In the genomic region with DNA sequence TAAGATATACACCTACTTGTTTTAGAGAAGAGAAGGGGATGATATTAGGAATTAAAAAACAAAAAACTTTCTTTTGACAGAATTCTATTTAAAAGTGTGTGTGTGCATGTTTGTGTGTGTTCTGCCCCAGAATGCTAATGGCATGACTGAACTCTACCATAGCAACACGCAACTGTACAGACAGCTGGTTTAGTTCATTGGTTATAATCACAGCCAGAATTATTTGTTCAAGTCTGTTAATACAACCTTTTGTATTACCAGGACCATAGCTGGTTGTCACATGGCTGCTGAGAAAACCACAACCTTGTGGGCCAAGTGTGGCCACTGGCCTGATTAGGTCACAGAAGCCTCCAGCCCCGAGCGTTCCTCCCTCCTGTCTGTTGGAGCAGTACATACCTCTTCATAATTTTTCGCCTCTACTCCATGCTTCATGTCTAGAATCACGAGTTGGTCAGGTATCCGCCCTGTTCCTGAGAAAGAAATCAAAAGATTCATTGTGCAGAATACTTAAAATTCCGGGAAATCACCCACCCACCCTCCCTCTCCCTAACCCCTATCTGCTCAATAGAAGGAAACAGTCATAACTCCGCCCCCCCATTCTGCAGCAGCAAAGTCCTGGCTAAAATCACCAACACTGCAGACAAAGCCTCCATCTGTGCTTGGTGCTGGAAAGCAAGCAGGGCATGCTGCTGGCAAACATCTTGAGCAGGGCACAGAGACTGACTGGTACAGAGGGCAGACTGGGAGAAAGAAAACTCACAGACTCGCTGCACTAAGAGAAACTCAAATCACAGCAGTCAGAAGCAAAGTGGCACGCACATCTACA, we compare ENCODE assay signal across 8 mouse cellular contexts. TPM values are rescaled to one million over a fixed set of nuclear protein-coding genes. Genes with fewer than 3 reads are reported as not detected.
DNase-seq lines count a peak whose midpoint lies in the region; ATAC-seq lines count a peak whose summit lies in the region.

No protein-coding gene starts in this region.

- DNase-seq in hindbrain, embryonic 11.5 days (ENCODE audit: low spot score): no peak
- DNase-seq in hindbrain, embryonic 10.5 days (ENCODE audit: low spot score): no peak
- peak; percentile 45 for DNase-seq in cerebellum, adult 9-10 months
- peak; percentile 63 to 64 for DNase-seq in left cerebral cortex, postnatal 10 days (ENCODE audit: extremely low spot score in 1 of 2, low spot score in 2 of 2)
- DNase-seq in right cerebral cortex, postnatal 4 days: peak; percentile 28
- DNase-seq in MN1 (ENCODE audit: low spot score): no peak

- 0 out of 2 replicates have a peak, but pooled peaks have one; percentile 19 for ATAC-seq in hindbrain, embryonic 11.5 days (ENCODE audit: low FRiP score)
- peak; percentile 43; the same call in 1 of the 2 replicates for ATAC-seq in heart, embryonic 15.5 days (replicated peaks; ENCODE audit: insufficient number of reproducible peaks, insufficient read depth, low FRiP score, low read depth)
- ATAC-seq in monocyte, adult 5-6 weeks (replicated peaks; ENCODE audit: insufficient number of reproducible peaks, low FRiP score, low TSS enrichment, poor library complexity, severe bottlenecking): no peak

- intact Hi-C loops in left cerebral cortex, postnatal 10 days (cut with DNase I): no loop called here

- no peak overlapping the region for H3K4me3 ChIP-seq in hindbrain, embryonic 11.5 days (ENCODE audit: low read depth, low read length)
- H3K4me3 ChIP-seq in hindbrain, embryonic 10.5 days: no peak overlapping the region
- H3K4me3 ChIP-seq in heart, embryonic 15.5 days: no peak overlapping the region

- H3K9ac ChIP-seq in hindbrain, embryonic 11.5 days (ENCODE audit: low read depth, low read length): no peak overlapping the region
- no peak overlapping the region for H3K9ac ChIP-seq in heart, embryonic 15.5 days

- no peak overlapping the region for H3K27ac ChIP-seq in hindbrain, embryonic 11.5 days (ENCODE audit: low read depth, low read length)
- H3K27ac ChIP-seq in hindbrain, embryonic 10.5 days: no peak overlapping the region
- peak overlapping the region; percentile 49 for H3K27ac ChIP-seq in heart, embryonic 15.5 days

- H3K36me3 ChIP-seq in hindbrain, embryonic 11.5 days (ENCODE audit: control insufficient read depth, insufficient read depth, low read length): no peaks in the 10 kb centered on the region
- H3K36me3 ChIP-seq in hindbrain, embryonic 10.5 days: peaks cover 72% of the 10 kb centered on the region
- peaks cover 27% of the 10 kb centered on the region for H3K36me3 ChIP-seq in heart, embryonic 15.5 days

- H3K4me2 ChIP-seq in hindbrain, embryonic 11.5 days (replicated peaks; ENCODE audit: low read depth, low read length): no peak overlapping the region
- no peak overlapping the region for H3K4me2 ChIP-seq in heart, embryonic 15.5 days

- no peaks in the 10 kb centered on the region for H3K4me1 ChIP-seq in hindbrain, embryonic 11.5 days (replicated peaks; ENCODE audit: control insufficient read depth, insufficient read depth, low read length)
- no peaks in the 10 kb centered on the region; the same call in 1 of the 2 replicates for H3K4me1 ChIP-seq in hindbrain, embryonic 10.5 days (replicated peaks)
- peaks cover 17% of the 10 kb centered on the region for H3K4me1 ChIP-seq in heart, embryonic 15.5 days (replicated peaks)

- H3K27me3 ChIP-seq in hindbrain, embryonic 11.5 days (ENCODE audit: control insufficient read depth, insufficient read depth, low read length): no peaks in the 10 kb centered on the region
- no peaks in the 10 kb centered on the region for H3K27me3 ChIP-seq in hindbrain, embryonic 10.5 days (ENCODE audit: insufficient read depth, poor library complexity, severe bottlenecking)
- no peaks in the 10 kb centered on the region for H3K27me3 ChIP-seq in heart, embryonic 15.5 days

- no peaks in the 10 kb centered on the region for H3K9me3 ChIP-seq in hindbrain, embryonic 11.5 days (ENCODE audit: control insufficient read depth, low read length)
- no peaks in the 10 kb centered on the region for H3K9me3 ChIP-seq in hindbrain, embryonic 10.5 days
- H3K9me3 ChIP-seq in heart, embryonic 15.5 days (replicated peaks): no peaks in the 10 kb centered on the region

- WGBS in hindbrain, embryonic 11.5 days: 86% methylated on average over 10 of the region's 10 CpGs
- 88% methylated on average over 10 of the region's 10 CpGs for WGBS in hindbrain, embryonic 10.5 days
- WGBS in heart, embryonic 15.5 days: 60% methylated on average over 10 of the region's 10 CpGs

RNA-seq across cellular contexts. Expression of a gene that starts 11.5 kb away (rescaled TPM):
- 10.2 and 13.4 TPM in 2 replicates for polyA plus RNA-seq in hindbrain, embryonic 11.5 days (2014; fragmentation: Nextera tagmentation; extraction: Ambion mirVana)
- polyA plus RNA-seq in hindbrain, embryonic 10.5 days (2016; fragmentation: Nextera tagmentation; extraction: Ambion mirVana): 16.9 and 22.8 TPM in 2 replicates
- 16.4 and 21.3 TPM in 2 replicates for polyA plus RNA-seq in heart, embryonic 15.5 days (2015; fragmentation: Nextera tagmentation; extraction: Ambion mirVana)
- total RNA-seq in left cerebral cortex, postnatal 10 days (2021): 10 to 100 TPM; 24.5 to 26.3 TPM
- 30.4 to 50.6 TPM (median 33.8 TPM) in 3 replicates for total RNA-seq in monocyte, adult 5-6 weeks (2017)

RNA-seq across cellular contexts. Expression of a gene that starts 24.0 kb away (rescaled TPM):
- polyA plus RNA-seq in hindbrain, embryonic 11.5 days (2014; fragmentation: Nextera tagmentation; extraction: Ambion mirVana): 279 TPM in 2 replicates
- 253 and 254 TPM in 2 replicates for polyA plus RNA-seq in hindbrain, embryonic 10.5 days (2016; fragmentation: Nextera tagmentation; extraction: Ambion mirVana)
- 240 and 248 TPM in 2 replicates for polyA plus RNA-seq in heart, embryonic 15.5 days (2015; fragmentation: Nextera tagmentation; extraction: Ambion mirVana)
- 100 to 1,000 TPM; 151 to 158 TPM for total RNA-seq in left cerebral cortex, postnatal 10 days (2021)
- 92.0 to 115 TPM (median 97.4 TPM) in 3 replicates for total RNA-seq in monocyte, adult 5-6 weeks (2017)

Comparison
In these comparisons a context has a peak if more than half of its experiments do, and no peak if none do; other contexts are left out.
1. DNase-seq: peak in cerebellum, adult 9-10 months (single experiment), left cerebral cortex, postnatal 10 days (2 of 2) and right cerebral cortex, postnatal 4 days (single experiment); none in hindbrain, embryonic 11.5 days (single experiment), hindbrain, embryonic 10.5 days (single experiment) and MN1 (single experiment).